Mouse (Mus musculus): ENCODE measurements around the gene Mtus2.

- TF ChIP-seq POLR2A (IDR thresholded peaks at IDR 0.05; ENCODE audit: low read depth, low read length) (no peak), CTCF (conservative IDR thresholded peaks at IDR 0.05; ENCODE audit: insufficient read depth, insufficient read length, low read depth, low read length) (no peak)
Observed at GRCm38 (mm10) chr5:147924621-147925020, 32.5 kb upstream of the Mtus2 start.
